ENCODE assay signal across 23 mouse cellular contexts in genomic region chr11:53424826-53425225, GRCm38 (mm10). TPM values are rescaled to one million over a fixed set of nuclear protein-coding genes. Genes with fewer than 3 reads are reported as not detected.
DNase-seq lines count a peak whose midpoint lies in the region; ATAC-seq and TF ChIP-seq lines count a peak whose summit lies in the region.
"Had no signal": no experiment of that assay in that cellular context is flagged by ENCODE, and none has a peak within 500 bp of the region (broad histone marks: within the 10 kb centered on the region; RNA-seq: fewer than 3 reads in every experiment).

No protein-coding gene starts in this region.

- no peaks in the 10 kb centered on the region for H3K27me3 ChIP-seq in heart, embryonic 13.5 days (replicated peaks)
- H3K27me3 ChIP-seq: CH12.LX; embryonic facial prominence, embryonic 13.5 days; hindbrain, embryonic 15.5 days; midbrain, embryonic 12.5 days; Patski had no signal

- H3K9me3 ChIP-seq in heart, embryonic 13.5 days = no peaks in the 10 kb centered on the region
- H3K9me3 ChIP-seq: embryonic facial prominence, embryonic 13.5 days; hindbrain, embryonic 15.5 days; midbrain, embryonic 12.5 days had no signal

- 51% methylated on average over 2 of the region's 2 CpGs for WGBS in heart, embryonic 13.5 days

- intact Hi-C loops in left cerebral cortex, adult 2 months (cut with DNase I) = no loop called here

- TF ChIP-seq CTCF in left cerebral cortex, adult 2 months (IDR thresholded peaks at IDR 0.05) = no peak

- no peak for DNase-seq in heart, adult 18-20 months
- DNase-seq in left cerebral cortex, adult 2 months (ENCODE audit: extremely low spot score in 1 of 2, low spot score in 2 of 2) = no peak
- no peak for DNase-seq in left cerebral cortex, adult 18-20 months (ENCODE audit: low spot score in 2 of 2)
- DNase-seq in 3T3-L1 (ENCODE audit: low read depth, low spot score) (peak; percentile 25), NIH3T3 (ENCODE audit: low read depth) (peak; percentile 25)
- DNase-seq in layer of hippocampus, adult 11-12 months (ENCODE audit: low spot score) = no peak
- DNase-seq: cerebellum, adult 11 months; thymus, postnatal 36 days had no signal

- H3K4me1 ChIP-seq in heart, embryonic 13.5 days = peaks cover 19% of the 10 kb centered on the region

- H3K36me3 ChIP-seq in heart, embryonic 13.5 days = peaks cover 41% of the 10 kb centered on the region

- H3K27ac ChIP-seq in heart, embryonic 13.5 days (replicated peaks) = peak overlapping the region; percentile 33
- peak overlapping the region; percentile 69 for H3K27ac ChIP-seq in left cerebral cortex, adult 2 months
- H3K27ac ChIP-seq: embryonic facial prominence, embryonic 13.5 days; hindbrain, embryonic 15.5 days; kidney, postnatal 0 days; midbrain, embryonic 12.5 days; stomach, postnatal 0 days had no signal

- H3K4me2 ChIP-seq in heart, embryonic 13.5 days = no peak overlapping the region
- H3K4me2 ChIP-seq: embryonic facial prominence, embryonic 13.5 days; hindbrain, embryonic 15.5 days; midbrain, embryonic 12.5 days had no signal

- H3K9ac ChIP-seq in heart, embryonic 13.5 days = no peak overlapping the region
- H3K9ac ChIP-seq: embryonic facial prominence, embryonic 13.5 days; hindbrain, embryonic 15.5 days; midbrain, embryonic 12.5 days had no signal

- no peak overlapping the region for H3K4me3 ChIP-seq in heart, embryonic 13.5 days
- no peak overlapping the region for H3K4me3 ChIP-seq in left cerebral cortex, adult 2 months
- H3K4me3 ChIP-seq: embryonic facial prominence, embryonic 13.5 days; hindbrain, embryonic 15.5 days; midbrain, embryonic 12.5 days had no signal

- ATAC-seq in heart, embryonic 13.5 days (ENCODE audit: extremely low read depth, insufficient number of reproducible peaks, low FRiP score, low TSS enrichment) = no peak
- no peak for ATAC-seq in monocyte, adult 5-6 weeks (replicated peaks; ENCODE audit: insufficient number of reproducible peaks, low FRiP score, low TSS enrichment, poor library complexity, severe bottlenecking)
- ATAC-seq: Patski had no signal

RNA-seq across cellular contexts. Expression of gene Leap2, which starts 1.9 kb away (rescaled TPM):
- 0.51 TPM in 2 replicates for polyA plus RNA-seq in heart, embryonic 13.5 days (2015; fragmentation: Nextera tagmentation; extraction: Ambion mirVana)
- not detected for total RNA-seq in heart, adult 18-20 months (2021)
- not detected for total RNA-seq in left cerebral cortex, adult 2 months (2021)
- not detected for total RNA-seq in left cerebral cortex, adult 18-20 months (2021)
- total RNA-seq in monocyte, adult 5-6 weeks (2017) = not detected in 3 replicates
- total RNA-seq: CH12.LX; common myeloid progenitor, adult 5-6 weeks; layer of hippocampus, postnatal 36 days had no signal
- polyA plus RNA-seq: embryonic facial prominence, embryonic 13.5 days; forebrain, embryonic 11.5 days; limb, embryonic 11.5 days; lung, embryonic 16.5 days; midbrain, embryonic 12.5 days; spleen, adult 2 months had no signal

RNA-seq across cellular contexts. Expression of gene Uqcrq, which starts 5.8 kb away (rescaled TPM):
- polyA plus RNA-seq in heart, embryonic 13.5 days (2015; fragmentation: Nextera tagmentation; extraction: Ambion mirVana) = 1,048 and 1,267 TPM in 2 replicates
- total RNA-seq in heart, adult 18-20 months (2021) = 1,000 to 10,000 TPM; 2,590 to 2,622 TPM
- 100 to 1,000 TPM; 388 to 436 TPM for total RNA-seq in left cerebral cortex, adult 2 months (2021)
- total RNA-seq in left cerebral cortex, adult 18-20 months (2021) = 100 to 1,000 TPM; 415 to 443 TPM
- 11.2 to 22.8 TPM (median 17.8 TPM) in 3 replicates for total RNA-seq in monocyte, adult 5-6 weeks (2017)

RNA-seq across cellular contexts. Expression of gene Gdf9, which starts 6.0 kb away (rescaled TPM):
- 0.91 and 1.2 TPM in 2 replicates for polyA plus RNA-seq in heart, embryonic 13.5 days (2015; fragmentation: Nextera tagmentation; extraction: Ambion mirVana)
- total RNA-seq in heart, adult 18-20 months (2021) = under 1 TPM; 0.52 to 0.80 TPM
- 1 to 10 TPM in 1 of 2 experiments, under 1 TPM in 1; 0.89 to 1.1 TPM for total RNA-seq in left cerebral cortex, adult 2 months (2021)
- under 1 TPM; 0.73 to 0.79 TPM for total RNA-seq in left cerebral cortex, adult 18-20 months (2021)
- total RNA-seq in monocyte, adult 5-6 weeks (2017) = not detected in 3 replicates

RNA-seq across cellular contexts. Expression of gene Gm10447, which starts 32.1 kb away (rescaled TPM):
- polyA plus RNA-seq in heart, embryonic 13.5 days (2015; fragmentation: Nextera tagmentation; extraction: Ambion mirVana) = 0.09 and 0.14 TPM in 2 replicates
- not detected for total RNA-seq in heart, adult 18-20 months (2021)
- under 1 TPM; 0.33 to 0.34 TPM for total RNA-seq in left cerebral cortex, adult 2 months (2021)
- under 1 TPM; 0.14 to 0.26 TPM for total RNA-seq in left cerebral cortex, adult 18-20 months (2021)
- not detected in 3 replicates for total RNA-seq in monocyte, adult 5-6 weeks (2017)
- total RNA-seq: CH12.LX; common myeloid progenitor, adult 5-6 weeks had no signal
- polyA plus RNA-seq: forebrain, embryonic 11.5 days; hindbrain, embryonic 15.5 days; midbrain, embryonic 12.5 days; Patski had no signal

RNA-seq across cellular contexts. Expression of gene Shroom1, which starts 32.2 kb away (rescaled TPM):
- 3.0 TPM in 2 replicates for polyA plus RNA-seq in heart, embryonic 13.5 days (2015; fragmentation: Nextera tagmentation; extraction: Ambion mirVana)
- total RNA-seq in heart, adult 18-20 months (2021) = under 1 TPM; 0.30 to 0.57 TPM
- 1 to 10 TPM; 5.4 to 6.3 TPM for total RNA-seq in left cerebral cortex, adult 2 months (2021)
- total RNA-seq in left cerebral cortex, adult 18-20 months (2021) = 1 to 10 TPM; 5.4 to 5.6 TPM
- not detected in 3 replicates for total RNA-seq in monocyte, adult 5-6 weeks (2017)
- total RNA-seq: CH12.LX; common myeloid progenitor, adult 5-6 weeks had no signal
- polyA plus RNA-seq: Patski had no signal

Comparison
In these comparisons a context has a peak if more than half of its experiments do, and no peak if none do; other contexts are left out.
1. DNase-seq: peak in 3T3-L1 (single experiment) and NIH3T3 (single experiment); none in heart, adult 18-20 months (0 of 2), left cerebral cortex, adult 2 months (0 of 2), left cerebral cortex, adult 18-20 months (0 of 2) and layer of hippocampus, adult 11-12 months (single experiment).
2. RNA of gene Uqcrq, which starts 5.8 kb away (total RNA-seq): 2,590 to 2,622 TPM in heart, adult 18-20 months, 415 to 443 TPM in left cerebral cortex, adult 18-20 months and 388 to 436 TPM in left cerebral cortex, adult 2 months; 11.2 to 22.8 TPM in monocyte, adult 5-6 weeks; every median in the first group is over 10 times any median in the second.